Mouse (Mus musculus) T-helper 2 cell (primary cell): ENCODE measurements around the gene Htra1.

Experiments
- in situ Hi-C: fragments of 300-600 bp; cut with MboI, MseI; formaldehyde crosslinking; loops from one replicate; pipeline ENCODE4 v1.15.1; 2025; ENCODE audit warnings: high pct_unique_total_duplicates

Gene Htra1

DNA sequence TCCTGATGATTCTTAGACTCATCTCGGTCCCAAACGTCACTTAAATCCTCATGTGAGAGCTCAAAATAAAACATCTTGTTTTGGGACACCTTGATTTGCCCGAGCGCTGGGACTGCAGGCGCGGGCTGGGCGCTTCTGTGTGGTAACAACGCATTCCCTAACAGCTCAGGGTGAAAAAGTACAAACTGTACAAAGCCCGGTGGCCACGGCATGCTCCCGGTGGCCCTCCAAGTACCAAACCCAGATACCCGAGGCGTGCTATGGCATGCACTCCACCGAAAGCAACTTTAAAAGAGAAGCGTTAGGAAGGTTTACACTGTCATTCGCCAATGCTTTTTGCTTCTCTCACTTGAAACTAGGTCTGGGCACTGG, 504 bp upstream of the Htra1 start:
- in situ Hi-C loops, result no loop called here

GRCm38 (mm10) chr7:130936472-130936951, 601 bp downstream of the Htra1 start:
- in situ Hi-C loops, result no loop called here

GRCm38 (mm10) chr7:130937266-130937841, 1.4 kb downstream of the Htra1 start:
- in situ Hi-C loops, result no loop called here

DNA sequence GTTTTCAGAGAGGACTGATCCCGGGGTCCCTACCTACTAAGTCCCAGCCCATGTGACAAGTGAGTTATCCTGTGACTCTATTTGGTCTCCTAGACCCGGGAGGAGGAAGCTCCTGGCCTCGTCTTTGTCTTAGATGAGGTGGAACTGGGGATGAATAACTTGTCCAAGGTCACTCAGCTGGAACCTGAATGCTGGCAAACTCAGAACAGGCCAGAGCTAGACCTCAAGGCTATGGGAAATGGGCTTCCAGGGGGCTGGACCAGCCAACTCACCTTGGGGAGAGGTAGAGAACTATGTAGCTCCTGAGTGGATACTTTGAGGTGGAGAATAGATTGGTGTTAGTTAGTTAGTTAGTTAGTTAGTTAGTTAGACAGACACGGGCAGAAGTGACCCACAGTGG, 2.1 kb downstream of the Htra1 start:
- in situ Hi-C loops, result no loop called here

- in situ Hi-C loops, result no loop called here
Measured at GRCm38 (mm10) chr7:130938896-130939295, 3.0 kb downstream of the Htra1 start.

GRCm38 (mm10) chr7:130940733-130941132, 4.8 kb downstream of the Htra1 start:
- in situ Hi-C loops, result no loop called here

DNA sequence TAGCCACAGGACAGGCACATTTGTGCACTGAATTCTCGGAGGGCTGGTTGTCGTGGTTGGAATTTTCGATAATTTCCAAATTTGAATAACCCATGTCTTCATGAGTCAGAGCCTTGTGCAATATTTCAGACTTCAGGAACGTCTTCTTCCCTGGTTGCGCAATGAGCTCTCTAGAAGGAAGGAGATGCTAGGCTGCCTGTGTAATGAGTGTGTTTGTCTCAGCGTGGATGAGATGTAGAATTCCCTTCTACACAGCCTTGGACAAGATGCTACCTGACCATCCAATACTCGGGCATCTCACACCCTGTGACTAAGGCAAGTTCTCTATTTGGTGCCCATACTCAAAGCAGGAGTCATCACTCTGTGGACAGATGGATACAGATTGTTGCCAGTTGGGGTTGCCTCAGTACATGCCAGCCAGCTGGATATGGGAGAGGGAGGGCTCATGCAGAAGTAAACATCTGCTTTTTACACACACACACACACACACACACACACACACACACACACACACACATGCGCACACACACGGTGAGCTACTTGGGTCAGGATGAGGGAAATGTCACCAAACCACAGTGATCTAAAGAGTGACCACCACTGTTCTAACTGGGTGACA, 7.5 kb downstream of the Htra1 start:
- in situ Hi-C loops, result no loop called here

GRCm38 (mm10) chr7:130944766-130945475, 9.0 kb downstream of the Htra1 start:
- in situ Hi-C loops, result no loop called here

- in situ Hi-C loops, result no loop called here
Measured at GRCm38 (mm10) chr7:130945730-130946129, 9.8 kb downstream of the Htra1 start.

DNA sequence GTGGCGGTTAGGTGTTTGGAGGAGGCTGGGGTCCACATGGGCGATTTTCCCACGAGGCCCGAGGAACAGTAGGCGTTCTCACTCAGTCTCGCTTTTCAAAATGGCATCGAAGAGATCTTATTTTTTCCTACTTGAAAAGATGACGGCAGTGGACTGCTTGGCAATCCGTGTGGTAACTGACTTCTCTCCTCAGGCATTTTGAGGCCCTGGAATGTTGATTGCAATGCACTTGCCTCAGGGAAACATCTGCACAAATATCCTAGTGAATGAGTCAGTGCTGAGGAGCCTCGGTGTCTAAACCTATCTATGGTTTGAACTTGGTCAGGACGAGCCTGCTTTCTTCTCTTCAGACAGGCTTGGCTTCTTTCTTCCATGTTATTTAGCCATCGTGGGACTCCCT, 10.4 kb downstream of the Htra1 start:
- in situ Hi-C loops, result no loop called here

DNA sequence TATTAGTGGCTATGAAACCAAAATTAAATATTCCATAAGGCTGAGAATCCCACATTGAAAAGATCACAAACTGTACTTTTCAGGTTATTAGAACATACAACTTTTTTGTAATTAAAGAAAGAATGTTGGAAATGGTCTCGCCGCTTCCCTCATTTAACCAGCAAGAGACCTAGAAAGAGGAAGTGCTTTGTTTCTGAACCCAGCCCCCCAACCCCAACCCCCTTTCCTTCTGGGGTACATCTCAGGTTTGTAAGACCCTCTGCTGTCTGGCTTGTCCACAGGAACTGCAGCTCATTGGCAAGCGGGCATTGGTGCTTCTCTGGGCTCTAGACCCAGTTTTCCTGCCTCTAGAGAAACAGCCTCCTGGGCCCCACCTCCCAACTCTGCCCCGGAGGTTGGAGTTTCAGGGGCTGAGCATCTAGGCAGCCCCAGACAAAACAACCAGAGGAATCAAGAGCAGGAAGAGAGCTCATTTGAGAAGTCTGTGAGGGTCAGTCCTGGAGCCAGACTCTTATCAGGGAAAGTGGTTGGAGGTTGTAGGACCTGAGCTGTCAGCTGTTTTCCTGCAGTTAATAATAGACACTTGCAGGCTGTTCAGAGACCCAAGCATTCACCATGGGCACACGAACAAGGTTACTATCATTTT, 12.8 kb downstream of the Htra1 start:
- in situ Hi-C loops, result no loop called here

GRCm38 (mm10) chr7:130949331-130949751, 13.4 kb downstream of the Htra1 start:
- in situ Hi-C loops, result no loop called here

GRCm38 (mm10) chr7:130950482-130950881, 14.6 kb downstream of the Htra1 start:
- in situ Hi-C loops, result no loop called here

DNA sequence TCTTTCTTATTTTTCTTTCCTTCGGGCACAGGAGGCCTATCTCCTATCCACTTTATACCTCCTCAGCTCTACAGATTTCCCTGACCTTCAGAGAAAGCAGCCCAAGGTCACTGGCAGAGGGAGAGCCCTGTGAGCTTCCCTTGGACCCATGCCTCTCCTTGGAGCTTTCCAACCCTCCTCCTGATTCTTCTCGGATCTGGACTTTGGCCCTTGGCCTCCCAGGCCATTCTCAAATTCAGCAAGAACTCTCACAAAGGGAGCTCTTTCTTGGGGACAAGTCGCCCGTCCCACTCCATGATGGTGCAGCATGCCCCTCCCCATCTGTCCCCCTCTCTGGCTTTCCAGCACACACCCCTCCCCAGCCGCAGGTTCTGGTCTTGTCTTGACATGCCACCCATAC, 15.1 kb downstream of the Htra1 start:
- in situ Hi-C loops, result no loop called here

GRCm38 (mm10) chr7:130953376-130953775, 17.5 kb downstream of the Htra1 start:
- in situ Hi-C loops, result no loop called here

DNA sequence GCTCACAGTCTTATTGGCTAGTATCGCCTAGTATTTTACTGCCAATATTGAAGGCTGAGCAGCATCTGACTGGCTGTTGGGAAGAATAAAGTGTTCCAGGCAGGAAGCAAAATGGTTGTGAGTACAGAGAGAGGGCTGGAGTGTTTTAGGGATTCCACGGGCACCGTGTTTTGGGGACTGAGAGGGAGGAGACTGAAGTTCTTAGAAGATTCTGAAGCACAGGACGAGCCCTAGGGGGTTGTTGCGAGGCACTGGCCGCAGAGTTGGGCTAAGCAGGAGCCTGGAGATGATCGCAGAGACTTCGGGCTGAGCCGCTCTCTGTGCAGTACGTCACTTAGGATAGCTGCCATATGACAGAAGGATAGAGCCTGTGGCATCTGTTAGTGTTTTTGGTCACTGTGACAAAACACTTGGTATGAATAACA, 18.3 kb downstream of the Htra1 start:
- in situ Hi-C loops, result no loop called here

DNA sequence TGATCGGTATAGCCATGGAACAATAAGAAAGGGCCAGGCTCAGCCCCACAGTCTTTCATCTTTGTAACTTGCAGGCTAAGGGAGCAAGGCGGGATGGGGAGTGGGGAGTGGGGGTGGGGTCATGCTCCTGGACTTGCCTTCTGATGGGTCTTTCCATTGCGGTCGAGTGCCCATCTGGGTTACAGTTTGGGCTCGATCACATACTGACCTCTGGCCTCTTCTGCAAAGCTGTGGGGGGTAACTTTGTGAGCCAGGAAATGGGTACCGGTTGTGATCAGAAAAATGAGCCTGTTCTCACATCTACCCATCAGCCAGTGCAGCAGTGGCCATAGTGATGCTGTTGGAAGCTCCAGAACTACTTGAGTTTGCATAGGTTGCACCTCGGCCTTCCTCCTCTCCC, 22.6 kb downstream of the Htra1 start:
- in situ Hi-C loops, result no loop called here

- in situ Hi-C loops, result loop anchor here (10.0 kb wide), 1 partner anchor 915 kb away; no protein-coding TSS in a partner anchor
Measured at GRCm38 (mm10) chr7:130959868-130960267, 24.0 kb downstream of the Htra1 start.

GRCm38 (mm10) chr7:130961429-130961828, 25.5 kb downstream of the Htra1 start:
- in situ Hi-C loops, result loop anchor here (10.0 kb wide), 1 partner anchor 917 kb away; no protein-coding TSS in a partner anchor

- in situ Hi-C loops, result loop anchor here (10.0 kb wide), 1 partner anchor 920 kb away; no protein-coding TSS in a partner anchor
Measured at GRCm38 (mm10) chr7:130964686-130965085, 28.8 kb downstream of the Htra1 start.

DNA sequence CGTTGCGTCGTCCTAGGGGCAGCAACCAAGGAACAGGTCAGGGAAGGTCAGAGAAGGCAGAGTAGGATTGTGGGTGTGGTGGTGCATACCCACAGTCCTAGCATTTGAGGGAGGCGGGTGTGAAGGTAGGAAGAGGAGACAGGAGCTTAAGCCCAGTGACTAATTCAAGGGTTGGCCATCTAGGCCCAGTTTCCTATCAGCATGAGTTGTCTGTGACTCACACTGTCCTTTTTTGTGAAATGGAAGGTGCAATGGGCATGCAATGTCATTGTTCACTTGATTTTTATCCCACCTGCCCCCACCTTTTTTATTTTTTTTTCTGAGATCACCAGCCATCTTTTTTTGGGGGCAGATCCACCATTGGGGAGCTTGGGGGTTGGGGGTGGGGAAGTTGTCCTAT, 29.5 kb downstream of the Htra1 start:
- in situ Hi-C loops, result loop anchor here (10.0 kb wide), 1 partner anchor 921 kb away; no protein-coding TSS in a partner anchor

GRCm38 (mm10) chr7:130965909-130966365, 30.0 kb downstream of the Htra1 start:
- in situ Hi-C loops, result loop anchor here (10.0 kb wide), 1 partner anchor 921 kb away; no protein-coding TSS in a partner anchor
